Mouse (Mus musculus): ENCODE measurements around the gene Hes5. TPM values are rescaled to one million over a fixed set of nuclear protein-coding genes. Genes with fewer than 3 reads are reported as not detected.

Gene Hes5
- 2.0 and 6.4 TPM in 2 replicates for polyA plus RNA-seq (2012; ENCODE audit: low replicate concordance)

DNA sequence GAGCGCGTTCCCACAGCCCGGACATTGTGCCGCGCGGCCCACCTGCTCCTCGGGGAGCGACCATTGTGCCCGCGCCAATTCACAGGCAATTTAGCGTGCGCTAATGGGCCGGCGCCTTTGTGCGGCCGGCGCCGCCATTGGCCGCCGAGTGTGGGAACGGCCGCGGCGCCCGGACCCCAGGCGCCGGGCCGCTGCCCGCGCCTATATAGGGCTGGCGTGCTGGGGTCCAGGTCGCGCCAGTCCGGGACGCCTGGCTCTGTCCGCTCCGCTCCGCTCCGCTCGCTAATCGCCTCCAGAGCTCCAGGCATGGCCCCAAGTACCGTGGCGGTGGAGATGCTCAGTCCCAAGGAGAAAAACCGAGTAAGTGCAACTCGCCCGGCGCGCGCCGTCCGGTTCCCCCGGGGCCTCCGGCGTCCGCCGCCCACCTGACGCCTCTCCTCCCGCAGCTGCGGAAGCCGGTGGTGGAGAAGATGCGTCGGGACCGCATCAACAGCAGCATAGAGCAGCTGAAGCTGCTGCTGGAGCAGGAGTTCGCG lies at the start of gene Hes5:
Gene Hes5 (plus strand): TSS at position 234 of the 536 bp plus-strand sequence.

DNA sequence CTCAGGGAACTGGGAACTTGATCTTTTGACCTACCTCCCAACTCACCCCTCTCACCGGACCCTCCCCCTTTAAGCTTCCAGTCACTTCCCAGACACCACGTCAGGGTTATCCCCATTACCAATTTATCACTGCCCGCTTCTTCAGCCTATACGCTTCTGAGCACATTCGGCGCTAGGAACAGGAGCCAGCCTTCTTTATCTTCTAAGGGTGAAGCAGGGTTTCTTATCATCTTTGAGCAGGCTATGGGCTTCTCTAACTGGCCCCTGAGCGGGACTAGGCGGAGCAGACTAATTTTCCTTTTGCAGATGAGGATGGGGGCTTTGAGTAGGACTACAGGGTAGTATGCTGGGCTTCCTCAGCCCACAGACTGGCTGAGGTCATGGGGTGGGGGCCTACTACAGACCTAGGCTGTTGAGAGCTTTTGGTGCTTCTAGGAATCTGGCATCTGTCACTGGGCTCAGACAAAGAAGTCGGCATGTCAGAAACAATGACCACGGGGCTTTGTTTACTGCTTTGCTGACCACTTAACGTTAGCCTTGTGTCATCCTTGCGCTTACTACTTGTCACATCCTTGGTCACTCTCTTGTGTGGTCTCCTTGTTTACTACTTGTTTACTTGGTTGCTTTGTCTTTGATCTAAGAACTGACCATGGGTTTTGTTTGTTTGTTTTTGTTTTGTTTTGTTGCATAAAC lies 32.2 kb upstream of the Hes5 start, which contains the start of gene Tnfrsf14:
Gene Tnfrsf14 (minus strand): TSS at position 169 of the 693 bp plus-strand sequence.

DNA sequence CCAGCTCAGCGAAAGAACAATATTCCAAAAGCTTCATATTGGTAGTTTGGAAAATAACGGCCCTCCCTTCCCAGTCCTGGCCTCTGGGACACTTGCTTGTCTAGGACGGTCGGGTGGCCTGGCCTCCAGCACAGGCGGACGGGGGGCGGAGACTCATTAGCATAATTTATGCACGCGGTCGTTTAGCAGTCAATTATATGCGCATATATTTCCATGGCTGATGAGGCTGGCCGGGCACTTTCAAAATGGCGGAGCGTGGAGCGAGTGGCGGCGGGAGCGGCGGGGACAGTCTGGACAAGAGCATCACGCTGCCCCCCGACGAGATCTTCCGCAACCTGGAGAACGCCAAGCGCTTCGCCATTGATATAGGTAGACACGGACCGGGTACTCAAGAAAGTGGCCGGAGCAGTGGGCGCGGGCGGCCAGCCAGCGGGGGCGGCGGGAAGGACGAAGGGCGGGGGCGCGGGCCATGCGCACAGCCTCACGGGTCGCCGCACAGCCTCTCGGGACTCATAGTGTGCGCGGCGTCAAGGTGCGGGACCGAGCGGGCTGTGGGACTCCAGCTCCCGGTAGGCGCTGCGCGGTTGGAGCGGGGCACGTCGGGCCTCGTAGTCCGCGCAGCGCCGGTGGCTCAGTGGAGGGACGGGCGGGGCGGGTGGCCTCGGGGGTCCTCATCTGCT lies 3.3 kb downstream of the Hes5 start, which contains the start of gene Pank4:
Gene Pank4 (plus strand): TSS at position 223 of the 680 bp plus-strand sequence.

Other genes with a start within 250 kb of the Hes5 start
- not detected in 2 replicates for gene Ttc34, start 123.5 kb upstream of the Hes5 start, polyA plus RNA-seq (2012; ENCODE audit: low replicate concordance)
- gene Mmel1, start 91.3 kb upstream of the Hes5 start, polyA plus RNA-seq (2012; ENCODE audit: low replicate concordance) = 0.24 TPM in 1 of 2 replicates, not detected in the other
- gene Fam213b, start 61.8 kb upstream of the Hes5 start, polyA plus RNA-seq (2012; ENCODE audit: low replicate concordance) = 3.5 and 11.7 TPM in 2 replicates
- gene Tnfrsf14, start 32.4 kb upstream of the Hes5 start, polyA plus RNA-seq (2012; ENCODE audit: low replicate concordance) = 12.7 and 106 TPM in 2 replicates
- 17.1 and 43.8 TPM in 2 replicates for gene Pank4, start 3.2 kb downstream of the Hes5 start, polyA plus RNA-seq (2012; ENCODE audit: low replicate concordance)
- 0.08 and 0.10 TPM in 2 replicates for gene Plch2, start 95.9 kb downstream of the Hes5 start, polyA plus RNA-seq (2012; ENCODE audit: low replicate concordance)
- gene Pex10, start 106.1 kb downstream of the Hes5 start, polyA plus RNA-seq (2012; ENCODE audit: low replicate concordance) = 12.5 and 16.8 TPM in 2 replicates
- gene Rer1, start 125.5 kb downstream of the Hes5 start, polyA plus RNA-seq (2012; ENCODE audit: low replicate concordance) = 36.1 and 45.6 TPM in 2 replicates
- 1.5 and 1.7 TPM in 2 replicates for gene Morn1, start 125.7 kb downstream of the Hes5 start, polyA plus RNA-seq (2012; ENCODE audit: low replicate concordance)

Measured in leukemia stem cell, adult 10-12 weeks (primary cell).